Mouse (Mus musculus): ENCODE measurements around the gene Dusp15.

DNA sequence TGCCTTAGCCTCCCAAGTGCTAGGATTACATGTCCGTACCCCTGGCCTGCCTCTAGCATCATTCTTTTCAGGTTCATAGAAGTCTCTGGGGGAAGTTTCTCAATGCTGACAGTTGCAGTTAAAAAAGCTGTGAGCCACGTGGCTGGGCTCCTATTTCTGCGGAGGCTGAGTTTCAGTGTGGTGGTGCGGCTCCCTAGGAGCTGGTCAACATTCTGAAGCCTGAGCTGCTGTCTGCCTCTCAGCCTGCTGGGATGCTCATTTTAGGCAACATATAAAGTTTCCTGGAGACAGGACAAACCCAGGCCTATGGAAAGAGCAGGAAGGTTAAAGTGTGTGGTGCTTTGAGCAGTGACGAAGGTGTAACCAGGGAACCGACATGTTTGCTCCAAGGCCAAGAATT, 52.5 kb downstream of the Dusp15 start:
- TF ChIP-seq CTCF (IDR thresholded peaks at IDR 0.05; ENCODE audit: low read depth, low read length) (no peak), POLR2A (IDR thresholded peaks at IDR 0.05; ENCODE audit: borderline replicate concordance, low read depth, low read length) (no peak)
